Mouse (Mus musculus): ENCODE results near the gene Tmprss11a. TPM values are rescaled to one million over a fixed set of nuclear protein-coding genes. Genes with fewer than 3 reads are reported as not detected.

The Tmprss11a gene
- polyA plus RNA-seq (2015; fragmentation: Nextera tagmentation; extraction: Ambion mirVana) = 0.12 and 0.29 TPM in 2 replicates

DNA sequence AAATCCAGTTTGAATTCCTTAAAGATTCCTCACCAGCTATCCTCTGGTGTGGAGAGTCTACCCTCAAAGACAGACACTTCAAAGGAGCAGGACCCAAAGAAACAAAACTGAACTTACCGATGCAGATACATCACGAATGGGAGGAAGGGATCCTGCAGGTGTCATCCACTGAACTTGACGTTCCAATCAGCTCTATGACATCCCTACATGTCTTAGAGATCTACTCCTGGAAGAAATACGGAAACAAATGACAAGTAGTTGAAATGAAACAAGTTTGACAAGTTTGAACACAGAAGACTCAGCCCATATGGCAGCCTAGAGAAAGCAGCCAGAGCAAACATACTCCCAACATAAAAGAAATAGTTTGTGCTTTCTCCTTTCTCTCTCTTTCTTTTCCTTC lies at the start of gene Tmprss11a:
TSS of gene Tmprss11a (minus strand) at position 101 of the 400 bp plus-strand sequence.
- Histone ChIP-seq H3K27ac (ENCODE audit: low read length) (no peak within 1 kb of the TSS), H3K4me1 (ENCODE audit: control insufficient read depth, insufficient read depth, low read length) (no peaks in the 10 kb centered on the region), H3K27me3 (replicated peaks; ENCODE audit: control insufficient read depth, insufficient read depth, low read length) (no peaks in the 10 kb centered on the region), H3K4me2 (ENCODE audit: low read depth, low read length) (no peak within 1 kb of the TSS), H3K36me3 (ENCODE audit: control insufficient read depth, insufficient read depth, low read length) (no peaks in the 10 kb centered on the region), H3K9ac (ENCODE audit: low read depth, low read length) (no peak within 1 kb of the TSS), H3K9me3 (ENCODE audit: control insufficient read depth, low read length) (no peaks in the 10 kb centered on the region), H3K4me3 (ENCODE audit: low read length) (no peak within 1 kb of the TSS)
- ATAC-seq = no peak
- 66% methylated on average over 4 of the region's 4 CpGs for WGBS

DNA sequence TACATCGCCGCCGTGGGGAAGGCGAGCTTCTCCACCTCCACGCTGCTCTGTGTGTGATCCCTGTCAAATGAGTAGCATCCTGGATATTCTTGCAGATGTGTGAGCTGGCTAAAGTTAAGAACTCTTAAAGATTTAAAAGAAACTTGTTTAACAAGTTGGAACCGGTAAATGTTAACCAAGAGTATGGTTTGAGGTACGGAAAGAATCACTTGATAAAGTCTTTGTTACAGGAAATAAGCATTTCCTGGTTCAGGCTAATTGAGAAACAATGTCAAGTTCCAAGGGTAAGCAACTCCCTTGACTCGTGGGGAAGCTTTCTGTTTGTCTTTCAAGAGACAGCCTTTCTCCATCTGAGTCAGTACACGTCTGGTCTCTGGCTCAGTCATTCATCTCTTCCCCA lies 49.7 kb upstream of the Tmprss11a start, which contains the start of gene Tmprss11g:
TSS of gene Tmprss11g (minus strand) at position 101 of the 400 bp plus-strand sequence.
- H3K4me1 ChIP-seq (ENCODE audit: control insufficient read depth, insufficient read depth, low read length) = no peaks in the 10 kb centered on the region
- no peak within 1 kb of the TSS for H3K9ac ChIP-seq (ENCODE audit: low read depth, low read length)
- no peaks in the 10 kb centered on the region for H3K36me3 ChIP-seq (ENCODE audit: control insufficient read depth, insufficient read depth, low read length)
- WGBS = 72% methylated on average over 9 of the region's 9 CpGs
- no peaks in the 10 kb centered on the region for H3K27me3 ChIP-seq (replicated peaks; ENCODE audit: control insufficient read depth, insufficient read depth, low read length)
- no peak for ATAC-seq
- H3K9me3 ChIP-seq (ENCODE audit: control insufficient read depth, low read length) = no peaks in the 10 kb centered on the region
- no peak within 1 kb of the TSS for H3K4me3 ChIP-seq (ENCODE audit: low read length)
- H3K27ac ChIP-seq (ENCODE audit: low read length) = no peak within 1 kb of the TSS
- no peak within 1 kb of the TSS for H3K4me2 ChIP-seq (ENCODE audit: low read depth, low read length)

DNA sequence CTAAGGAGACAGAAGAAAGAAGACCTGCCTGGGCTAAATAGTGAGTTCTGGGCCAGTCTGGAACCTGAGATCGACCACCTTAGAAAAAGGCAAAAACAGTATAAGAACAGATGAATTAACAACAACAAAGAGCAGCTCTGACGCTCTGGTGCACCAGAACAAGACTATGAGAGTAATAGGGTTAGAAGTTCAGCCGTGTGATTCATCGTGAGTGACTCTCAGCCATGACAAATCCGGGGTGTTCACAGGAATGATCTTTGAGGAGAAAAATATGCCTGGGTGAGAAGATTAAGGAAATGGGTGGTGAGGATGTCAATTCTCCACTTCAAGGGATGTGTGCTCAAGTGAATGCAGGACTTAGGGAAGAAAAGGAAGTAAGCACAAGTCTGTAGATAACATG lies 42.7 kb upstream of the Tmprss11a start:
- Histone ChIP-seq H3K27me3 (replicated peaks; ENCODE audit: control insufficient read depth, insufficient read depth, low read length) (no peaks in the 10 kb centered on the region), H3K4me2 (ENCODE audit: low read depth, low read length) (no peak overlapping the region), H3K4me3 (ENCODE audit: low read length) (no peak overlapping the region), H3K9ac (ENCODE audit: low read depth, low read length) (no peak overlapping the region), H3K9me3 (ENCODE audit: control insufficient read depth, low read length) (no peaks in the 10 kb centered on the region), H3K27ac (ENCODE audit: low read length) (no peak overlapping the region), H3K36me3 (ENCODE audit: control insufficient read depth, insufficient read depth, low read length) (no peaks in the 10 kb centered on the region), H3K4me1 (ENCODE audit: control insufficient read depth, insufficient read depth, low read length) (no peaks in the 10 kb centered on the region)
- ATAC-seq = no peak
- WGBS = 74% methylated on average over 5 of the region's 5 CpGs

DNA sequence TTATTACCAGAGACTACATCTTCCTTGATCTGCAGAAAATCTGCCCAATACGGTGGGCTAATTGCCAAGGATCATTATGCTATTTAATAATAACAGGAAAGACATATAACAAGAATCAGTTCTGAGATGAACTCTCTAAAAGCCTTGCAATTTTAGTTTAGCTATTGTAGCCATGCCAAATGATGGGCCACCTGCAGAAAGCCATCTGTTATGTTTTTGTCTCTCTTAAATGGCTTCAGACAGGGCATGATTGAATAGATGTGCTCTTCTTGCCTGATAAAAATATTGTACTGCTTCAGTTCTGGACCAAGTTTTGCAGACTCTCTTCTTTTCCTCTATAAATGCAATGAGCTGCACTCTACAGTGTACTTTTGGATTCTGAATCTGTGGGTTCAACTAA lies 24.7 kb upstream of the Tmprss11a start:
- no peak overlapping the region for H3K27ac ChIP-seq (ENCODE audit: low read length)
- H3K4me3 ChIP-seq (ENCODE audit: low read length) = no peak overlapping the region
- no peaks in the 10 kb centered on the region for H3K27me3 ChIP-seq (replicated peaks; ENCODE audit: control insufficient read depth, insufficient read depth, low read length)
- H3K36me3 ChIP-seq (ENCODE audit: control insufficient read depth, insufficient read depth, low read length) = no peaks in the 10 kb centered on the region
- H3K4me2 ChIP-seq (ENCODE audit: low read depth, low read length) = no peak overlapping the region
- WGBS = 58% methylated on average over 1 of the region's 1 CpGs
- no peak for ATAC-seq
- no peak overlapping the region for H3K9ac ChIP-seq (ENCODE audit: low read depth, low read length)
- no peaks in the 10 kb centered on the region for H3K4me1 ChIP-seq (ENCODE audit: control insufficient read depth, insufficient read depth, low read length)
- no peaks in the 10 kb centered on the region for H3K9me3 ChIP-seq (ENCODE audit: control insufficient read depth, low read length)

DNA sequence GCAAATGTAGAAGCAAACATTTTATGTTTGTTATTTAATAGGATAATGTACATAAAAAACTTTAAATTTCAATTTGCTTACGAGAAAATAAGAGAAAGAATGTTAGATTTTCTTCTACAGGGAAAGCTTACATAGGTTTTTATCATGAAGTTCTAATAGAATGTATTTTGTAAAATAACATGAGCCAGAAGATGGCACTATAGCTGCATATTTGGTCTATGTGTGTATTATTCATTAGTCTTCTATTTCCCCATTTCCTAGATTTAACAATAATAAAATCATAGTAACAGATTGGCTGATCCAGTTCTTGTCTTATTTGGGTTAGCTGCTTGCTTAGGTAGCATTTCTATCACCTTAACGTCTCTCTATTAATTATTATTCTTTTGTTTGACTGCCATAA lies 13.8 kb upstream of the Tmprss11a start:
- Histone ChIP-seq H3K9ac (ENCODE audit: low read depth, low read length) (no peak overlapping the region), H3K9me3 (ENCODE audit: control insufficient read depth, low read length) (no peaks in the 10 kb centered on the region), H3K4me1 (ENCODE audit: control insufficient read depth, insufficient read depth, low read length) (no peaks in the 10 kb centered on the region), H3K4me3 (ENCODE audit: low read length) (no peak overlapping the region), H3K27ac (ENCODE audit: low read length) (no peak overlapping the region), H3K36me3 (ENCODE audit: control insufficient read depth, insufficient read depth, low read length) (no peaks in the 10 kb centered on the region), H3K27me3 (replicated peaks; ENCODE audit: control insufficient read depth, insufficient read depth, low read length) (no peaks in the 10 kb centered on the region), H3K4me2 (ENCODE audit: low read depth, low read length) (no peak overlapping the region)
- ATAC-seq = no peak
- WGBS = 65% methylated on average over 2 of the region's 2 CpGs

DNA sequence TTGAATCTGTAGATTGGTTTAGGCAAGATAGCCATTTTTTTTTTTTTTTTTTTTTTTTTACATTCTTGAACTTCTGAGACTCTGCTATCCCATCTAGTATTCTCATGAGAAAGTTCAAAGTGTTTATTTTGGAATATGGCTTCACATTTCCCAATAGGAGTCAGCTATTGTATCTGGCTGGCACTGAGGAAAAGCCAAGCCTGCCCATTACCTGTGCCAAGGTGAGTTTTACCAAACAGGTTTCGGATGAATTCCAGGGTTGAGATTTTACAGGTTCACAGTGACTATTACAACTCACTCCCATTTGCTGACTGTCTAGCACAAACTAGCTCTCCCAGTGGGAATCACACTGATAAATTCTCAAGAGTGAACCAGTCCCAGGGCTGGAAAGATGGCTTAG lies 13.2 kb upstream of the Tmprss11a start:
- no peaks in the 10 kb centered on the region for H3K27me3 ChIP-seq (replicated peaks; ENCODE audit: control insufficient read depth, insufficient read depth, low read length)
- H3K4me2 ChIP-seq (ENCODE audit: low read depth, low read length) = no peak overlapping the region
- WGBS = 84% methylated on average over 1 of the region's 1 CpGs
- no peak overlapping the region for H3K27ac ChIP-seq (ENCODE audit: low read length)
- H3K9ac ChIP-seq (ENCODE audit: low read depth, low read length) = no peak overlapping the region
- H3K4me1 ChIP-seq (ENCODE audit: control insufficient read depth, insufficient read depth, low read length) = no peaks in the 10 kb centered on the region
- no peak overlapping the region for H3K4me3 ChIP-seq (ENCODE audit: low read length)
- H3K9me3 ChIP-seq (ENCODE audit: control insufficient read depth, low read length) = no peaks in the 10 kb centered on the region
- ATAC-seq = no peak
- no peaks in the 10 kb centered on the region for H3K36me3 ChIP-seq (ENCODE audit: control insufficient read depth, insufficient read depth, low read length)

DNA sequence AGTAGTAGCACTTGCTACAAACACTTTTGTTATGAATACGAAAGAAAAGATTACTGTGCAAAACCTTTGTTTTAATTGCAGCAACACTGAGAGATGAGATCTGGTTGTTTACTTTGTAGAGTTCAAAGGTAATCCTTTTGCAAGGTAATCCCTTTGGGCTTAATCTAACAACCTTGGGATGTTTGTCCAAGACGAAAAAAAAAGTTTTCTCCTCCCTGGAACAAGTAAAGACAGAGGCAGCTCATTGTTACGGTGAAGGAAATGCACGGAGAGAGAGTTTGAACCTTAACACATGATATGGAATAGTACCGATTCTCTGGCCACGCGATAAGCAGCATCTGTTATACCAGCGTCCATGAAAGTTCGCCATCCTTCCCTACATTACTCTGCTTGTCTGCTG lies 5.1 kb upstream of the Tmprss11a start:
- H3K9ac ChIP-seq (ENCODE audit: low read depth, low read length) = no peak overlapping the region
- no peaks in the 10 kb centered on the region for H3K9me3 ChIP-seq (ENCODE audit: control insufficient read depth, low read length)
- no peaks in the 10 kb centered on the region for H3K36me3 ChIP-seq (ENCODE audit: control insufficient read depth, insufficient read depth, low read length)
- no peak overlapping the region for H3K27ac ChIP-seq (ENCODE audit: low read length)
- 62% methylated on average over 9 of the region's 9 CpGs for WGBS
- no peak overlapping the region for H3K4me2 ChIP-seq (ENCODE audit: low read depth, low read length)
- no peak overlapping the region for H3K4me3 ChIP-seq (ENCODE audit: low read length)
- ATAC-seq = peak; percentile 80
- H3K27me3 ChIP-seq (replicated peaks; ENCODE audit: control insufficient read depth, insufficient read depth, low read length) = no peaks in the 10 kb centered on the region
- H3K4me1 ChIP-seq (ENCODE audit: control insufficient read depth, insufficient read depth, low read length) = no peaks in the 10 kb centered on the region

DNA sequence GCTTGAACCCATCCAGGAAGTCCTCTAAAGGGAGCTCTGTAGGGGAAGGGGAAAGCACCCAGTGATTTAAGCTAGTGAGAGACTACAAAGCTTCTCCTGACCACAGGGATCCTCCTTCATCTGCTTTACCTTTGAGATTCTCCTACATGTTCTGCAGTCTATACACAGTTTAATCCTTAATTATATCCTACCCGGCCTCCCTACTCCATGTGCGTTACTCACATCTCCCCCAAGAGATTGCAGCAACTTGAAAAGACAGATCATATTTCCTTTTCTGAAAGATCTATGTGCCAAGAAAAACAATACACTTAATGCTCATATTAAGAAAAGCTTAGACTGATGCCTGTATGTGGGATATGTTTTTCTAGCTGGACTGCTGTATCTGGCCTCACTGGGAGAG lies 29.5 kb downstream of the Tmprss11a start:
- 72% methylated on average over 2 of the region's 2 CpGs for WGBS
- Histone ChIP-seq H3K4me3 (ENCODE audit: low read length) (no peak overlapping the region), H3K27ac (ENCODE audit: low read length) (no peak overlapping the region), H3K4me2 (ENCODE audit: low read depth, low read length) (no peak overlapping the region), H3K9me3 (ENCODE audit: control insufficient read depth, low read length) (no peaks in the 10 kb centered on the region), H3K4me1 (ENCODE audit: control insufficient read depth, insufficient read depth, low read length) (no peaks in the 10 kb centered on the region), H3K9ac (ENCODE audit: low read depth, low read length) (no peak overlapping the region), H3K36me3 (ENCODE audit: control insufficient read depth, insufficient read depth, low read length) (no peaks in the 10 kb centered on the region), H3K27me3 (replicated peaks; ENCODE audit: control insufficient read depth, insufficient read depth, low read length) (no peaks in the 10 kb centered on the region)
- ATAC-seq = no peak

DNA sequence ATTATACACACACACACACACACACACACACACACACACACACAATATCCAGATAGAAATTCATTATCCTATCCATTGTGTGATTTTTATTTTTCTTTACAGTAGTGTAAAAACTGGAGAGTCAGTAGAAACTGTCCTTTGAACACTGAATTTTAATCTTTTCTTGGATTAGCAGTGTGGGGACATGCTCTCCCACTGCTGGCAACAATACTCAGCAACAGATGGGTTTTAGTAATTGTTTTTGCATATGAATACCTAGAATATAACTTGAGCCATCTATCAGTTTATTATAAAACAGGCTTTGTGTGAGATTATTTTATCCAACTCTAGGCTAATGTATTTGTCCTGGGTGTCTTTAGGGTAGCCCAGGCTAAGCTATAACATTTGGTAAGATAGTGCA lies 30.2 kb downstream of the Tmprss11a start:
- H3K4me1 ChIP-seq (ENCODE audit: control insufficient read depth, insufficient read depth, low read length) = no peaks in the 10 kb centered on the region
- no peaks in the 10 kb centered on the region for H3K27me3 ChIP-seq (replicated peaks; ENCODE audit: control insufficient read depth, insufficient read depth, low read length)
- H3K27ac ChIP-seq (ENCODE audit: low read length) = no peak overlapping the region
- no peak for ATAC-seq
- no peak overlapping the region for H3K4me2 ChIP-seq (ENCODE audit: low read depth, low read length)
- no peak overlapping the region for H3K4me3 ChIP-seq (ENCODE audit: low read length)
- H3K36me3 ChIP-seq (ENCODE audit: control insufficient read depth, insufficient read depth, low read length) = no peaks in the 10 kb centered on the region
- H3K9ac ChIP-seq (ENCODE audit: low read depth, low read length) = no peak overlapping the region
- no peaks in the 10 kb centered on the region for H3K9me3 ChIP-seq (ENCODE audit: control insufficient read depth, low read length)

DNA sequence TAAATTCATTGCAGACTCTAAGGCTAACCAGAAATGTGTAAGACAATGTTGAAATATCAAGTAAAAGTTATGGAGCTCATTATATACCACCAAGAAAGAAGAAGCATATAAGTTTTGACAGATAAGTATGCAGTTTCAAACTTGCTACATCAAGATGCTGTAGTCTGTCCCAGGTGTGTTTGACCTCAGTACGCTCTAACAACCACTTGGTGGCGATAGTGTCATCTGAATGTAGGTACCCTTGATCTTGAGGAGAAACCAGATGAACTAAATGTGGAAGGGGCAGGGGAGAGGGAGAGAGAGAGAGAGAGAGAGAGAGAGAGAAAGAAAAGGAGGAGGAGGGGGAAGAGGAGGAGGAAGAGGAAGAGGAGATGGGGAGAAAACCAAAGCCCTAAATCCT lies 36.1 kb downstream of the Tmprss11a start:
- H3K4me1 ChIP-seq (ENCODE audit: control insufficient read depth, insufficient read depth, low read length) = no peaks in the 10 kb centered on the region
- no peak overlapping the region for H3K9ac ChIP-seq (ENCODE audit: low read depth, low read length)
- no peaks in the 10 kb centered on the region for H3K27me3 ChIP-seq (replicated peaks; ENCODE audit: control insufficient read depth, insufficient read depth, low read length)
- H3K36me3 ChIP-seq (ENCODE audit: control insufficient read depth, insufficient read depth, low read length) = no peaks in the 10 kb centered on the region
- no peak overlapping the region for H3K4me3 ChIP-seq (ENCODE audit: low read length)
- H3K4me2 ChIP-seq (ENCODE audit: low read depth, low read length) = no peak overlapping the region
- no peak for ATAC-seq
- no peaks in the 10 kb centered on the region for H3K9me3 ChIP-seq (ENCODE audit: control insufficient read depth, low read length)
- H3K27ac ChIP-seq (ENCODE audit: low read length) = no peak overlapping the region
- 0% methylated on average over 2 of the region's 2 CpGs for WGBS
